Mouse (Mus musculus): Measurements from ENCODE around the gene Clec4n. TPM values are rescaled to one million over a fixed set of nuclear protein-coding genes. Genes with fewer than 3 reads are reported as not detected.
"Not testable (repeated sequence)": the region's sequence is repeated elsewhere in the genome, so short reads cannot be mapped to it uniquely, and the experiment has no call there.

The Clec4n gene
- 1.5 and 1.6 TPM in 2 replicates for polyA plus RNA-seq (2012; rRNA removed)

- DNase-seq (ENCODE audit: low read depth) = no peak
Observed at GRCm38 (mm10) chr6:123229644-123230043, at the start of gene Clec4n. Gene Clec4n, plus strand, starts transcription at chr6:123229843.

GRCm38 (mm10) chr6:123184862-123185261, 44.8 kb upstream of the Clec4n start:
- not testable (repeated sequence) for DNase-seq (ENCODE audit: low read depth)

GRCm38 (mm10) chr6:123207187-123208076, 22.2 kb upstream of the Clec4n start:
- no peak for DNase-seq (ENCODE audit: low read depth)

- not testable (repeated sequence) for DNase-seq (ENCODE audit: low read depth)
Observed at GRCm38 (mm10) chr6:123208077-123208439, 21.6 kb upstream of the Clec4n start.

- no peak for DNase-seq (ENCODE audit: low read depth)
Observed at GRCm38 (mm10) chr6:123211726-123212125, 17.9 kb upstream of the Clec4n start.

- no peak for DNase-seq (ENCODE audit: low read depth)
Observed at GRCm38 (mm10) chr6:123227519-123228166, 2.0 kb upstream of the Clec4n start.

GRCm38 (mm10) chr6:123231149-123231548, 1.5 kb downstream of the Clec4n start:
- no peak for DNase-seq (ENCODE audit: low read depth)

GRCm38 (mm10) chr6:123237582-123237981, 7.9 kb downstream of the Clec4n start:
- DNase-seq (ENCODE audit: low read depth) = no peak

- no peak for DNase-seq (ENCODE audit: low read depth)
Observed at GRCm38 (mm10) chr6:123244201-123244600, 14.6 kb downstream of the Clec4n start.

GRCm38 (mm10) chr6:123248862-123249261, 19.2 kb downstream of the Clec4n start:
- not testable (repeated sequence) for DNase-seq (ENCODE audit: low read depth)

GRCm38 (mm10) chr6:123252735-123253134, 23.1 kb downstream of the Clec4n start:
- no peak for DNase-seq (ENCODE audit: low read depth)

- DNase-seq (ENCODE audit: low read depth) = no peak
Observed at GRCm38 (mm10) chr6:123258946-123259345, 29.3 kb downstream of the Clec4n start.

GRCm38 (mm10) chr6:123259889-123260603, 30.4 kb downstream of the Clec4n start:
- no peak for DNase-seq (ENCODE audit: low read depth)

GRCm38 (mm10) chr6:123260868-123261267, 31.2 kb downstream of the Clec4n start:
- DNase-seq (ENCODE audit: low read depth) = no peak

- DNase-seq (ENCODE audit: low read depth) = no peak
Observed at GRCm38 (mm10) chr6:123261555-123262161, 32.0 kb downstream of the Clec4n start, which contains the start of gene Clec4d. Gene Clec4d, plus strand, starts transcription at chr6:123262111.

- no peak for DNase-seq (ENCODE audit: low read depth)
Observed at GRCm38 (mm10) chr6:123264194-123264593, 34.6 kb downstream of the Clec4n start.

- DNase-seq (ENCODE audit: low read depth) = no peak
Observed at GRCm38 (mm10) chr6:123265809-123266208, 36.2 kb downstream of the Clec4n start.

GRCm38 (mm10) chr6:123266945-123267344, 37.3 kb downstream of the Clec4n start:
- no peak for DNase-seq (ENCODE audit: low read depth)

GRCm38 (mm10) chr6:123279443-123279842, 49.8 kb downstream of the Clec4n start:
- no peak for DNase-seq (ENCODE audit: low read depth)

- no peak for DNase-seq (ENCODE audit: low read depth)
Observed at GRCm38 (mm10) chr6:123286311-123286710, 56.7 kb downstream of the Clec4n start.

- no peak for DNase-seq (ENCODE audit: low read depth)
Observed at GRCm38 (mm10) chr6:123288931-123289330, 59.3 kb downstream of the Clec4n start.

- DNase-seq (ENCODE audit: low read depth) = no peak
Observed at GRCm38 (mm10) chr6:123289753-123290152, 60.1 kb downstream of the Clec4n start, which contains the start of gene Clec4e. Gene Clec4e, minus strand, starts transcription at chr6:123289870.
